Mouse (Mus musculus) neural tube, embryonic 12.5 days (tissue): Measurements from ENCODE around the gene Psmd7. TPM values are rescaled to one million over a fixed set of nuclear protein-coding genes. Genes with fewer than 3 reads are reported as not detected.
A peak's percentile ranks its signal among the peaks of the same experiment; 100 is the strongest.

Experiments
- ATAC-seq: fragments of 200-750 bp; cut with Nextera tagmentation; 2 replicates; pipeline ENCODE4 v1.8.0; 2017; ENCODE audit warnings: low read depth, mild to moderate bottlenecking, moderate TSS enrichment, moderate library complexity; ENCODE audit not compliant: low FRiP score
- H3K27ac ChIP-seq: fragments of 300-500 bp; sonication (generic); 2 replicates; pipeline ENCODE4 v1.5.1; 2016
- H3K27me3 ChIP-seq: fragments of 300-500 bp; sonication (generic); replicated peaks from 2 replicates; pipeline ENCODE4 v1.6.1; 2016; ENCODE audit warnings: mild to moderate bottlenecking
- H3K36me3 ChIP-seq: fragments of 300-500 bp; sonication (generic); 2 replicates; pipeline ENCODE4 v1.6.1; 2016; ENCODE audit warnings: mild to moderate bottlenecking
- H3K4me1 ChIP-seq: fragments of 300-500 bp; sonication (generic); 2 replicates; pipeline ENCODE4 v1.6.1; 2016
- H3K4me2 ChIP-seq: fragments of 300-500 bp; sonication (generic); replicated peaks from 2 replicates; pipeline ENCODE4 v1.6.1; 2016; ENCODE audit warnings: mild to moderate bottlenecking
- H3K4me3 ChIP-seq: fragments of 300-500 bp; sonication (generic); 2 replicates; pipeline ENCODE4 v1.5.1; 2016
- H3K9ac ChIP-seq: fragments of 300-500 bp; sonication (generic); 2 replicates; pipeline ENCODE4 v1.6.1; 2016; ENCODE audit warnings: mild to moderate bottlenecking
- H3K9me3 ChIP-seq: fragments of 300-500 bp; sonication (generic); 2 replicates; pipeline ENCODE4 v1.6.1; 2016; ENCODE audit warnings: mild to moderate bottlenecking
- WGBS: fragments of 180-500 bp; shearing (Covaris S2); methylation state at CpG from one replicate; pipeline ENCODE4 v1.1.7; 2016; 5-methylcytosine and 5-hydroxymethylcytosine counted together
- microRNA counts: library from miRNA; unstranded; fragments of <30 nt; microRNA quantifications from one replicate; lab custom pipeline; 2017
- microRNA-seq: library from miRNA; unstranded; fragments of <30 nt; microRNA quantifications from one replicate; pipeline ENCODE4, GENCODE M21; 2017
- polyA plus RNA-seq: library from polyadenylated mRNA; unstranded; fragments of >200 nt; fragmentation: Nextera tagmentation; extraction: Ambion mirVana; gene quantifications from 2 replicates; pipeline ENCODE4 v1.2.1, GENCODE M21; 2016

Psmd7 gene
- polyA plus RNA-seq, 1 experiment from 2014 or later, result 287 TPM

DNA sequence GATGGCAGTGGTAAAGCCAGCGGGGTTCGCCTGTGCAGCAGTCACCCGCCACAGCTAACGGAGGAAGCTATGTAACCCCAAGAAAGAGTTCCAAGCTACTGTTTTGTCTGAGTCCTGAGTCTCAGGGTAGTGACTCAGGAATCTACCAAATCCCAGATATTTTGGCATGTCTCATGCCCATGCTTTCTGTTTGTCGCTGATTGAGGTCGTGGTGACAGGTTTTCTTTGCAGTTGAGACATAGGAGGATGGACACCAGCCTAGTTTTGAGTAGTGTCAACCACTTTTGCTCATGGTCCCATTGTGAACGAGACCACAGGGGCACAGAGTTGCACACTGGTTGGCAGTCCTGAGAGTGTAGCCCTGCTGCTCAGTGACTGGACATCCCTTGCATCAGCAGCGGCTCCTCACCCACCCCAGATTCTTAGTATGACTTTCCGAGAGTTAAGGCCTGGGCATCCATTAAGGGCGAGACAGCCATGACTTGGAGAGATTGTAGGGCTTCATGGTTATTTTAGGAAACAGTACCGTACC is 42.6 kb downstream of the Psmd7 start:
- H3K36me3 ChIP-seq, result peaks cover 41% of the 10 kb centered on the region
- H3K9ac ChIP-seq, result no peak overlapping the region
- no peak overlapping the region for H3K27ac ChIP-seq
- H3K4me3 ChIP-seq, result 0 out of 2 replicates have a peak overlapping the region, but pooled peaks have one; percentile 7
- H3K9me3 ChIP-seq, result no peaks in the 10 kb centered on the region
- WGBS, result 91% methylated on average over 11 of the region's 11 CpGs
- no peaks in the 10 kb centered on the region for H3K27me3 ChIP-seq
- no peak for ATAC-seq
- H3K4me1 ChIP-seq, result peaks cover 6% of the 10 kb centered on the region; the same call in 1 of the 2 replicates
- no peak overlapping the region for H3K4me2 ChIP-seq

DNA sequence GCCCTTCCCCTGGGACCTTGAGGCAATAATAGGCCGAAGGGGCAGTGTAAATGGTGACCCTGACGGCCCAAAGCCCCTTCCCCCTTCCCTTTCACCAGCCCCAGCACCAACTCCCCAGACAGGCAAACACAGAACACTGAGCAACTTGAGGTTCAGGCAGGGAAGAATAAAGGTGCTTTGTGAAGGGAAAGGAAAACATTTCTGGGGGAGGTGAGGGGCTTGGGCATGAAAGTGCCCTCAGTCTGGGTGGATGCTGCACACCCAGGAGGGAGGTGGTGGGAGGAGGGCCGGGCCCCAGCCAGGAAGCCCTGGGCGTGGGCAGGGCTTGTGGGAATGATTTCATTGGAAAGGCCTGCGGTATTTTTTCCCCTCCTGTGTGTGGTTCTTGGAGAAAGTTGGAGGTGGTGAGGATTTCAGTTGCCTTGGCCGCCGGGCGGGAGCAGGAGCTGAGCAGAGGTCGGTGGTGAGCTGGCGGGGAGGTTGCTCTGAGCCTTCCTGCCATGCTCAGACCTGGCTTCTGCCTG is 43.6 kb downstream of the Psmd7 start:
- Histone ChIP-seq H3K27me3 (no peaks in the 10 kb centered on the region), H3K4me2 (no peak overlapping the region), H3K4me1 (peaks cover 6% of the 10 kb centered on the region; the same call in 1 of the 2 replicates), H3K9me3 (no peaks in the 10 kb centered on the region), H3K9ac (0 out of 2 replicates have a peak overlapping the region, but pooled peaks have one; percentile 10), H3K27ac (peak overlapping the region; percentile 21; the same call in 1 of the 2 replicates), H3K36me3 (peaks cover 40% of the 10 kb centered on the region), H3K4me3 (no peak overlapping the region)
- 61% methylated on average over 10 of the region's 10 CpGs for WGBS
- no peak for ATAC-seq

DNA sequence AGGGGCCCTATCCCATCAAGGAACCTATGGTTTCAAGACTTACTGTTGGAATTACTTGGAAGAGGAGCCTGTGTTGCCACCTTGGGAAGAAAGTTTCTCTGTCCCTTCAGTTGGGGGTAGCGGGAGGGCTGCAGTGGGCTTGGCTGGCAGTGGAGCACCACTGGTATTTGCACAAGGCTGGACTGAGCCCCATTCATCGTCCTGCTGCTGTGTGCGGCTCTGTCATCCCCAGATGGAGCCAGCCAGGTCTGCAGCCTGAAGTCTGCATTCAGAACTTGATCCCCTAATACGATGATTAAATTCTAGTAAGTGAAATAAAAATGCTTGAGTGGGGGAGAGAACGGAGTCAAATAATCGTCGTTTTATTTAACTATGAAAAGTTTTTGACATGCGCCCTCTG is 44.1 kb downstream of the Psmd7 start:
- Histone ChIP-seq H3K27me3 (no peaks in the 10 kb centered on the region), H3K27ac (peak overlapping the region; percentile 4; the same call in 1 of the 2 replicates), H3K9me3 (no peaks in the 10 kb centered on the region), H3K4me2 (no peak overlapping the region), H3K9ac (no peak overlapping the region), H3K36me3 (peaks cover 38% of the 10 kb centered on the region), H3K4me3 (no peak overlapping the region), H3K4me1 (peaks cover 6% of the 10 kb centered on the region; the same call in 1 of the 2 replicates)
- WGBS, result 80% methylated on average over 8 of the region's 8 CpGs
- no peak for ATAC-seq

DNA sequence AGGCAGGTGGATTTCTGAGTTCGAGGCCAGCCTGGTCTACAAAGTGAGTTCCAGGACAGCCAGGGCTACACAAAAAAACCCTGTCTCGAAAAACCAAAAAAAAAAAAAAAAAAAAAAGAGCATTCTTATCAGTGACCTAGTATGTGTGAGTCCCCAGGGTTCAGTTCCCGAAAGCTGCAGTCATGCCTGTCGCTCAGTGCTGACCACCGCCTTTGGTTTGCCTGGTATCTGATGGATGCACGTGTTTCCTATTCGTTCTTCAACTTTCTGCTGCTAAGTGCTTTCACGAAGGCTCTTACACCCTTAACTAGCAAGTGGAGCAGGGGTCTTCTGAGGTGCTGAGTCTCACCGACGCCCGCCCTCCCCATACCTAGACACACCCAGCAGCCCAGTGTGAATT is 44.5 kb downstream of the Psmd7 start:
- H3K9me3 ChIP-seq, result no peaks in the 10 kb centered on the region
- no peaks in the 10 kb centered on the region for H3K27me3 ChIP-seq
- peaks cover 37% of the 10 kb centered on the region for H3K36me3 ChIP-seq
- H3K4me2 ChIP-seq, result no peak overlapping the region
- no peak overlapping the region for H3K4me3 ChIP-seq
- H3K27ac ChIP-seq, result peak overlapping the region; percentile 4; the same call in 1 of the 2 replicates
- peaks cover 6% of the 10 kb centered on the region; the same call in 1 of the 2 replicates for H3K4me1 ChIP-seq
- H3K9ac ChIP-seq, result no peak overlapping the region
- no peak for ATAC-seq
- 90% methylated on average over 11 of the region's 11 CpGs for WGBS

DNA sequence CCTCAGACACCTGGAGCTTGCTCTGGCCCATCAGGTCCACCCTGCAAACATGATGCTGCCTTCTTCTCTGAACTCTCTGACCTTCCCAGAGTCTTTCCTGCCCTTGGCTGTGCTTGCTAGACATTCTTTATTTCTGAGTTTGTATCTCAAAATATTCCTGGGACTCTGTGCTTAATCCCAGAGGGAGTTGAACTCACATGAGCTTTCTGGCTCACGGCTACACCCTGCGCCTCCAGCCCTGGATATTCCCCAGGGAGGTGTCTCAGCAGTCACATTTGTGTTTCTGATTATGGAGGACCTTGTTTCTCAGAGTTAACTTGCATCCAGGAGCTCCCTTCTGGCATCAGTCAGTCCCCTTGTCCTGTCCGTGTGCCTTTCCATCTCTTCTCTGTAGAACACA is 46.1 kb downstream of the Psmd7 start:
- WGBS, result 89% methylated on average over 3 of the region's 3 CpGs
- ATAC-seq, result no peak
- H3K9ac ChIP-seq, result no peak overlapping the region
- no peak overlapping the region for H3K27ac ChIP-seq
- H3K9me3 ChIP-seq, result no peaks in the 10 kb centered on the region
- peaks cover 6% of the 10 kb centered on the region; the same call in 1 of the 2 replicates for H3K4me1 ChIP-seq
- no peaks in the 10 kb centered on the region for H3K27me3 ChIP-seq
- H3K36me3 ChIP-seq, result peaks cover 42% of the 10 kb centered on the region
- H3K4me2 ChIP-seq, result no peak overlapping the region
- no peak overlapping the region for H3K4me3 ChIP-seq

DNA sequence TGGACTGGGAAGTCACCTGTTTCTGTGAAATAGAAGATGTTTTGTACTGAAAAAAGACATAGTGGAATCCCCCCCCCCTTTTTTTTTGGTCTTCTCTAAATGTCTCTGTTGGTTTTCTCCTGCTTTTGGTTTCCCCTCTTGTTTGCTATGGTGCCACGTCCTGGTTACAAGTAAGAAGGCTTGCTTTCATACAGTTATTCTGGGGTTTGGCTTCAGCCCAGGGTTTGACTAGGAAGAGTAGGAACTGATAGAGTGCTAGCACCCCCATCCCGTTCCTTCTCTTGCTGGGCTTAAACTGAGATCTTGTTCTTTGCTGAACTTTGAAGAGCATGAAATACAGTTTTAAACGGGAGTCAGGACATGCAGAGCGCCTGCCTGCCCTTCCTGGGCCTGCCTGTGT is 46.9 kb downstream of the Psmd7 start:
- H3K4me3 ChIP-seq, result no peak overlapping the region
- 91% methylated on average over 4 of the region's 4 CpGs for WGBS
- ATAC-seq, result no peak
- no peak overlapping the region for H3K9ac ChIP-seq
- H3K27ac ChIP-seq, result no peak overlapping the region
- H3K27me3 ChIP-seq, result no peaks in the 10 kb centered on the region
- no peaks in the 10 kb centered on the region for H3K9me3 ChIP-seq
- peaks cover 35% of the 10 kb centered on the region for H3K36me3 ChIP-seq
- peaks cover 6% of the 10 kb centered on the region; the same call in 1 of the 2 replicates for H3K4me1 ChIP-seq
- no peak overlapping the region for H3K4me2 ChIP-seq

DNA sequence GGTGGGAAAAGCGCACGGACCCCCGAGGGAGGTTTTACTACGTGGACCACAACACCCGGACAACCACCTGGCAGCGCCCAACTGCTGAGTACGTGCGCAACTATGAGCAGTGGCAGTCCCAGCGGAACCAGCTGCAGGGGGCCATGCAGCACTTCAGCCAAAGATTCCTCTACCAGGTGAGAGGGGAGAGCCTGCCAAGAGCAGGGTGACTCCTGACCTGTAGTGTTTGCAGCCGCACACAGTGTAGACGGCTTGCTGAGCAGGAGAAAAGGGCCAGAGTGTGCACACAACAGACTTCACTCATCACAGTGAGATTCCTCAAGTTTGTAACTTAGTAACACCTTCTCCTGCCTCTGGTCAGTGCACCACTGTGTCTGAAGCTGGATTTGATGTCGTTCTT is 47.6 kb downstream of the Psmd7 start:
- Histone ChIP-seq H3K27me3 (no peaks in the 10 kb centered on the region), H3K9ac (no peak overlapping the region), H3K9me3 (no peaks in the 10 kb centered on the region), H3K36me3 (peaks cover 32% of the 10 kb centered on the region), H3K27ac (no peak overlapping the region), H3K4me3 (no peak overlapping the region), H3K4me2 (no peak overlapping the region), H3K4me1 (peaks cover 6% of the 10 kb centered on the region; the same call in 1 of the 2 replicates)
- 89% methylated on average over 12 of the region's 12 CpGs for WGBS
- no peak for ATAC-seq

DNA sequence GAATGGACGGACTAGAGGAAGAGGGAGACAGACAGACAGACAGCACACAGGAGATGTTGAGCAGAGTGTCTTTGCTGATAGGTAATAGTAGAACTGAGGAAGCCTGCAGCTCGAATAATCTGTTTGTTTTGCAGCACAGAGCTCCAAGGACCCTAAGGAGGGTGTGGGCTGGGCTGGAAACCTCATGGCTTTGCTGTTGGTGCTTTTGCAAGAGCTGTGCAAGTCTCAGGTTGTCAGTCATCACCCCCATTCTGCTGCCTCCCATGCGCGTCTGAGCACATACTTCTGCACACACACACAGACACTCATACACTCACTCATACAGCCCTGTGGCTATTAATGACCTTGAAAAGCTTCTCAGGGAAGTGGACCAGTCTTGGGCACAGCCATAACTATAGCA is 50.8 kb downstream of the Psmd7 start:
- Histone ChIP-seq H3K4me1 (no peaks in the 10 kb centered on the region), H3K4me2 (no peak overlapping the region), H3K4me3 (no peak overlapping the region), H3K27ac (no peak overlapping the region), H3K9me3 (no peaks in the 10 kb centered on the region), H3K27me3 (no peaks in the 10 kb centered on the region), H3K36me3 (peaks cover 44% of the 10 kb centered on the region), H3K9ac (no peak overlapping the region)
- 89% methylated on average over 4 of the region's 4 CpGs for WGBS
- ATAC-seq, result no peak

MicroRNA genes within 50 kb of the gene (microRNA counts, 519-probe panel; counts per million panel counts)
- 5,352 counts per million, percentile 86 among the panel's probes with 10 or more counts for microRNA mmu-miR-140 (lab: Ali Mortazavi, UCI)

Small RNA genes within 50 kb of the gene (microRNA-seq; reads per million reads assigned to microRNA genes)
- gene Mir140, result 5,193 reads per million, percentile 91 among the genes with 10 or more reads in this experiment

Other genes starting within 250 kb of the Psmd7 start
- 3.5 and 3.8 TPM in 2 replicates for gene Nqo1, start 185.3 kb downstream of the Psmd7 start, polyA plus RNA-seq
- gene Nob1, start 163.4 kb downstream of the Psmd7 start, polyA plus RNA-seq, result 79.1 and 81.5 TPM in 2 replicates
- 74.2 and 79.0 TPM in 2 replicates for gene Wwp2, start 152.1 kb downstream of the Psmd7 start, polyA plus RNA-seq